Mouse (Mus musculus) liver, postnatal 0 days (tissue): ENCODE data around the gene Tbc1d2b.

Source experiments
- CTCF ChIP-seq: sonication (generic); IDR thresholded peaks from 2 replicates; pipeline ENCODE4 v1.5.1; 2016; ENCODE audit warnings: antibody characterized with exemption, low read depth
- EP300 ChIP-seq: IDR thresholded peaks from 2 replicates; pipeline ENCODE4 v1.6.1; 2016; ENCODE audit warnings: antibody characterized with exemption, low read depth, mild to moderate bottlenecking

- TF ChIP-seq EP300: no peak
- no peak for TF ChIP-seq CTCF
These were observed 88.8 kb downstream of the Tbc1d2b start for GRCm38 (mm10) chr9:90181656-90182388.
